Mouse (Mus musculus) thymus, adult 2 months (tissue): ENCODE measurements around the gene Rbm4.

Experiments used
- CTCF ChIP-seq: fragments of 200-500 bp; IDR thresholded peaks from 2 replicates; pipeline ENCODE4 v1.5.1; 2012; ENCODE audit warnings: mild to moderate bottlenecking, control low read depth, low read length, moderate library complexity, borderline replicate concordance; ENCODE audit not compliant: control insufficient read depth, poor library complexity, insufficient read depth; ENCODE audit errors: extremely low read depth
- POLR2A ChIP-seq: fragments of 200-500 bp; IDR thresholded peaks from 2 replicates; pipeline ENCODE4 v1.6.1; 2012; ENCODE audit warnings: mild to moderate bottlenecking, low read length, control low read depth, moderate library complexity; ENCODE audit not compliant: control insufficient read depth, poor library complexity, insufficient read depth; ENCODE audit errors: extremely low read depth

GRCm38 (mm10) chr19:4772785-4773184 is 20.9 kb downstream of the Rbm4 start:
- no peak for TF ChIP-seq CTCF
- TF ChIP-seq POLR2A, result no peak
